Mouse (Mus musculus) intestine, embryonic 14.5 days (tissue): ENCODE data around the gene Ttc13. TPM values are rescaled to one million over a fixed set of nuclear protein-coding genes. Genes with fewer than 3 reads are reported as not detected.

Experiments used
- ATAC-seq: fragments of 200-750 bp; cut with Nextera tagmentation; replicated peaks from 2 replicates; pipeline ENCODE4 v1.8.0; 2017; ENCODE audit warnings: low read depth, moderate number of reproducible peaks, moderate TSS enrichment, moderate library complexity; ENCODE audit not compliant: low FRiP score, low TSS enrichment
- DNase-seq: peaks from one replicate; pipeline ENCODE4 v3.0.0-alpha.2; 2018; ENCODE audit warnings: low spot score
- H3K27ac ChIP-seq: fragments of 300-500 bp; sonication (generic); 2 replicates; pipeline ENCODE4 v1.5.1; 2014; ENCODE audit warnings: low read depth, mild to moderate bottlenecking, control low read depth
- H3K27me3 ChIP-seq: fragments of 300-500 bp; sonication (generic); replicated peaks from 2 replicates; pipeline ENCODE4 v1.6.1; 2014; ENCODE audit warnings: low read length, control low read depth; ENCODE audit not compliant: control insufficient read depth, insufficient read depth
- H3K36me3 ChIP-seq: fragments of 300-500 bp; sonication (generic); 2 replicates; pipeline ENCODE4 v1.6.1; 2014; ENCODE audit warnings: low read length, control low read depth; ENCODE audit not compliant: control insufficient read depth, insufficient read depth
- H3K4me1 ChIP-seq: fragments of 300-500 bp; sonication (generic); replicated peaks from 2 replicates; pipeline ENCODE4 v1.6.1; 2014; ENCODE audit warnings: low read length, control low read depth, mixed read lengths; ENCODE audit not compliant: control insufficient read depth, insufficient read depth
- H3K4me2 ChIP-seq: fragments of 300-500 bp; sonication (generic); 2 replicates; pipeline ENCODE4 v1.6.1; 2014; ENCODE audit warnings: low read length
- H3K4me3 ChIP-seq: fragments of 300-500 bp; sonication (generic); 2 replicates; pipeline ENCODE4 v1.5.1; 2014; ENCODE audit warnings: low read depth, low read length, control low read depth, mixed read lengths
- H3K9ac ChIP-seq: fragments of 300-500 bp; sonication (generic); 2 replicates; pipeline ENCODE4 v1.6.1; 2014; ENCODE audit warnings: mild to moderate bottlenecking, low read length
- H3K9me3 ChIP-seq: fragments of 300-500 bp; sonication (generic); 2 replicates; pipeline ENCODE4 v1.6.1; 2016; ENCODE audit warnings: low read length, control low read depth; ENCODE audit not compliant: control insufficient read depth
- WGBS: fragments of 180-500 bp; shearing (Covaris S2); extraction: QIAGEN DNeasy Blood & Tissue Kit; methylation state at CpG from one replicate; pipeline ENCODE4 v1.1.7; 2014; 5-methylcytosine and 5-hydroxymethylcytosine counted together
- polyA plus RNA-seq: library from polyadenylated mRNA; unstranded; fragments of >200 nt; fragmentation: Nextera tagmentation; extraction: Ambion mirVana; gene quantifications from 2 replicates; pipeline ENCODE4 v1.2.1, GENCODE M21; 2014

The Ttc13 gene
- polyA plus RNA-seq, 1 experiment from 2014 or later = 50.0 TPM

- 91% methylated on average over 7 of the region's 7 CpGs for WGBS
- Histone ChIP-seq H3K27ac (no peak overlapping the region), H3K9ac (no peak overlapping the region)
These were observed 44.7 kb downstream of the Ttc13 start for GRCm38 (mm10) chr8:124677078-124677477.

GRCm38 (mm10) chr8:124676661-124677060 lies 45.1 kb downstream of the Ttc13 start:
- no peak overlapping the region for H3K4me3 ChIP-seq
- no peak overlapping the region for H3K4me2 ChIP-seq
- H3K9me3 ChIP-seq = no peaks in the 10 kb centered on the region
- H3K4me1 ChIP-seq = no peaks in the 10 kb centered on the region
- ATAC-seq (no peak), DNase-seq (no peak)
- peaks cover 71% of the 10 kb centered on the region for H3K36me3 ChIP-seq
- H3K27ac ChIP-seq = no peak overlapping the region
- no peaks in the 10 kb centered on the region for H3K27me3 ChIP-seq
- no peak overlapping the region for H3K9ac ChIP-seq
- 97% methylated on average over 4 of the region's 4 CpGs for WGBS

More at GRCm38 (mm10) chr8:124677078-124677477, 44.7 kb downstream of the Ttc13 start:
- Histone ChIP-seq H3K4me1 (no peaks in the 10 kb centered on the region), H3K27me3 (no peaks in the 10 kb centered on the region), H3K4me2 (no peak overlapping the region), H3K4me3 (no peak overlapping the region), H3K36me3 (peaks cover 73% of the 10 kb centered on the region), H3K9me3 (no peaks in the 10 kb centered on the region)
- ATAC-seq (no peak), DNase-seq (no peak)

- ATAC-seq = no peak
- Histone ChIP-seq H3K27ac (no peak overlapping the region), H3K27me3 (no peaks in the 10 kb centered on the region), H3K4me2 (no peak overlapping the region), H3K9me3 (no peaks in the 10 kb centered on the region), H3K9ac (no peak overlapping the region), H3K4me3 (no peak overlapping the region), H3K36me3 (peaks cover 51% of the 10 kb centered on the region), H3K4me1 (no peaks in the 10 kb centered on the region)
- WGBS = 92% methylated on average over 2 of the region's 2 CpGs
- DNase-seq = no peak
These were observed 49.4 kb downstream of the Ttc13 start for GRCm38 (mm10) chr8:124672345-124672744.

GRCm38 (mm10) chr8:124668798-124669197 lies 53.0 kb downstream of the Ttc13 start:
- Histone ChIP-seq H3K27me3 (no peaks in the 10 kb centered on the region), H3K4me1 (peaks cover under 1% of the 10 kb centered on the region; the same call in 1 of the 2 replicates), H3K27ac (no peak overlapping the region), H3K4me3 (no peak overlapping the region), H3K9ac (no peak overlapping the region), H3K36me3 (peaks cover 26% of the 10 kb centered on the region), H3K4me2 (no peak overlapping the region), H3K9me3 (no peaks in the 10 kb centered on the region)
- 88% methylated on average over 3 of the region's 3 CpGs for WGBS
- no peak for ATAC-seq
- DNase-seq = no peak

GRCm38 (mm10) chr8:124664414-124664813 lies 57.4 kb downstream of the Ttc13 start:
- Histone ChIP-seq H3K9ac (no peak overlapping the region), H3K9me3 (no peaks in the 10 kb centered on the region), H3K27ac (peak overlapping the region; percentile 92; the same call in 1 of the 2 replicates), H3K4me2 (no peak overlapping the region), H3K27me3 (no peaks in the 10 kb centered on the region), H3K4me3 (no peak overlapping the region), H3K4me1 (peaks cover 28% of the 10 kb centered on the region), H3K36me3 (no peaks in the 10 kb centered on the region)
- no peak for ATAC-seq
- WGBS = 51% methylated on average over 3 of the region's 3 CpGs
- no peak for DNase-seq

GRCm38 (mm10) chr8:124663874-124664230 lies 57.9 kb downstream of the Ttc13 start:
- Histone ChIP-seq H3K4me3 (peak overlapping the region; percentile 80), H3K36me3 (no peaks in the 10 kb centered on the region), H3K4me2 (peak overlapping the region; percentile 86), H3K4me1 (peaks cover 28% of the 10 kb centered on the region), H3K9me3 (no peaks in the 10 kb centered on the region), H3K27ac (peak overlapping the region; percentile 92), H3K27me3 (no peaks in the 10 kb centered on the region), H3K9ac (peak overlapping the region; percentile 92)
- 39% methylated on average over 4 of the region's 4 CpGs for WGBS
- ATAC-seq (no peak), DNase-seq (no peak)

- Histone ChIP-seq H3K36me3 (no peaks in the 10 kb centered on the region), H3K27me3 (no peaks in the 10 kb centered on the region), H3K4me3 (peak within 1 kb of the TSS; percentile 80), H3K27ac (peak within 1 kb of the TSS; percentile 92), H3K4me2 (peak within 1 kb of the TSS; percentile 86), H3K9ac (peak within 1 kb of the TSS; percentile 92), H3K9me3 (no peaks in the 10 kb centered on the region), H3K4me1 (peaks cover 33% of the 10 kb centered on the region)
- 1% methylated on average over 56 of the region's 69 CpGs for WGBS
- peak; percentile 94 for ATAC-seq
- peak; percentile 99 for DNase-seq
These were observed 58.5 kb downstream of the Ttc13 start, which contains the start of gene 2310022B05Rik for GRCm38 (mm10) chr8:124663112-124663873. 2310022B05Rik (minus strand) TSS chr8:124663369.

- Histone ChIP-seq H3K27me3 (no peaks in the 10 kb centered on the region), H3K9ac (peak overlapping the region; percentile 92), H3K4me2 (peak overlapping the region; percentile 86), H3K4me1 (peaks cover 34% of the 10 kb centered on the region), H3K9me3 (no peaks in the 10 kb centered on the region), H3K36me3 (no peaks in the 10 kb centered on the region), H3K27ac (peak overlapping the region; percentile 92), H3K4me3 (peak overlapping the region; percentile 80)
- WGBS = 0% methylated on average over 47 of the region's 49 CpGs
- DNase-seq = peak; percentile 74
- peak; percentile 41; the same call in 1 of the 2 replicates for ATAC-seq
These were observed 59.2 kb downstream of the Ttc13 start for GRCm38 (mm10) chr8:124662446-124663111.
